Mouse (Mus musculus): ENCODE measurements around the gene Podnl1. TPM values are rescaled to one million over a fixed set of nuclear protein-coding genes. Genes with fewer than 3 reads are reported as not detected.
A peak's percentile ranks its signal among the peaks of the same experiment; 100 is the strongest.

Gene Podnl1
- polyA plus RNA-seq, 1 experiment from 2014 or later, result 2.2 TPM

DNA sequence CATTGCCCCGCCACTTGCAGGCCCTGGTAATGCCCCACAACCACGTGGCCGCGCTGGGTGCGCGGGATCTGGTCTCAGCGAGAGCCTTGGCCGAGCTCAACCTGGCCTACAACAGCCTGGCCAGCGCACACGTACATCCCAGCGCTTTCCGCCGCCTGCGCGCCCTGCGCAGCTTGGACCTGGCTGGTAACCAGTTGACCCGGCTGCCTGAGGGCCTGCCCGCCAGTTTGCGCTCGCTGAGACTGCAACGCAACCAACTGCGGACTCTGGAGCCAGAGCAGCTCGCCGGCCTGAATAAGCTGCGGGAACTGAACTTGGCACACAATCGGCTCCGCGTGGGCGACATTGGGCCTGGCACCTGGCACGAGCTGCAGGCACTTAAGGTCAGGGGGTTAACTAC, 5.0 kb downstream of the Podnl1 start:
- whole genome bisulfite sequencing, result 41% methylated on average over 30 of the region's 30 CpGs
- H3K4me1 ChIP-seq, result peaks cover 14% of the 10 kb centered on the region
- H3K4me3 ChIP-seq, result no peak overlapping the region
- no peak overlapping the region for H3K27ac ChIP-seq
- no peak overlapping the region for H3K4me2 ChIP-seq
- H3K27me3 ChIP-seq, result no peaks in the 10 kb centered on the region
- no peak for ATAC-seq (ENCODE audit: insufficient number of reproducible peaks, low FRiP score, low TSS enrichment, low read depth)
- H3K36me3 ChIP-seq, result peaks cover 43% of the 10 kb centered on the region
- no peak overlapping the region for H3K9ac ChIP-seq
- H3K9me3 ChIP-seq, result no peaks in the 10 kb centered on the region

- ATAC-seq (ENCODE audit: insufficient number of reproducible peaks, low FRiP score, low TSS enrichment, low read depth), result no peak
- Histone ChIP-seq H3K27me3 (no peaks in the 10 kb centered on the region), H3K4me2 (no peak overlapping the region), H3K4me1 (peaks cover 12% of the 10 kb centered on the region), H3K4me3 (no peak overlapping the region), H3K36me3 (peaks cover 58% of the 10 kb centered on the region), H3K9ac (no peak overlapping the region), H3K27ac (no peak overlapping the region), H3K9me3 (no peaks in the 10 kb centered on the region)
- 81% methylated on average over 8 of the region's 8 CpGs for WGBS
Observed at GRCm38 (mm10) chr8:84132225-84132624, 6.4 kb downstream of the Podnl1 start.

- 92% methylated on average over 3 of the region's 3 CpGs for WGBS
- H3K27me3 ChIP-seq, result no peaks in the 10 kb centered on the region
- no peaks in the 10 kb centered on the region for H3K4me1 ChIP-seq
- no peak overlapping the region for H3K9ac ChIP-seq
- H3K36me3 ChIP-seq, result peaks cover 98% of the 10 kb centered on the region
- H3K9me3 ChIP-seq, result no peaks in the 10 kb centered on the region
- no peak overlapping the region for H3K4me3 ChIP-seq
- no peak overlapping the region for H3K4me2 ChIP-seq
- H3K27ac ChIP-seq, result no peak overlapping the region
- ATAC-seq (ENCODE audit: insufficient number of reproducible peaks, low FRiP score, low TSS enrichment, low read depth), result no peak
Observed at GRCm38 (mm10) chr8:84137848-84138247, 12.1 kb downstream of the Podnl1 start.

- no peak for ATAC-seq (ENCODE audit: insufficient number of reproducible peaks, low FRiP score, low TSS enrichment, low read depth)
- Histone ChIP-seq H3K4me1 (0 out of 2 replicates have a peak, but pooled peaks cover 3% of the 10 kb centered on the region), H3K27ac (no peak overlapping the region), H3K4me2 (no peak overlapping the region), H3K36me3 (peaks cover 89% of the 10 kb centered on the region), H3K4me3 (no peak overlapping the region), H3K9me3 (no peaks in the 10 kb centered on the region), H3K9ac (no peak overlapping the region), H3K27me3 (no peaks in the 10 kb centered on the region)
- WGBS, result 77% methylated on average over 4 of the region's 4 CpGs
Observed at GRCm38 (mm10) chr8:84140838-84141237, 15.0 kb downstream of the Podnl1 start.

DNA sequence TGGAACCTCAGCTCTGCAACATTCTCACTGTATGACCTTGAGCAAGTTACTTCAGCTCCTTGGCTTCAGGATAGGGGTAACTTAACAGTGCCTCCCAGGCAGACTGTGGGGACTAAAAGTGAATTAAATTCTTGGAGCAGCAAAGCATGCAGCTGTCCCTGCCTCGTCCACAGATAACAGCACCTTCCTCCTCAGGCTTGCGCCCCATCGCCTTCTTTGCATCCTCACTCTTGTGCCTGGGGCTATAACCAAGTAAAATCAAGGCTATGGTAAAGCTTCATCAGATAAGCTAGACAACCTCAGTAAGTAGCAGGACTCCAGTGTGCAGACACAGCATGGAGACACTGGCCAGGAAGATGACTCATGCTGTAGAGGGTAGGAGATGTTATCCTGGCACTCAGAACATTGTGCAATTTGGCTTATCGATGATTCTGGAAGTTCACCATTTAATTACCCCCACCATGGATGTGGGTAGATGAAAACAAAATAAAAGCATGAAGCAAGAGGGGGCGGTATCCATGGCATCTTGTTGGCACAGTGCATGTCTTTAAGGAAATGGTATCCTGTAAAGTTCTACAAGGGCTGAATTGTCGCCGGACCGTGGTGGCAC, 19.0 kb downstream of the Podnl1 start:
- Histone ChIP-seq H3K36me3 (peaks cover 50% of the 10 kb centered on the region), H3K27ac (no peak overlapping the region), H3K27me3 (no peaks in the 10 kb centered on the region), H3K4me3 (no peak overlapping the region), H3K9ac (no peak overlapping the region), H3K4me2 (no peak overlapping the region), H3K9me3 (no peaks in the 10 kb centered on the region), H3K4me1 (peaks cover 26% of the 10 kb centered on the region)
- WGBS, result 88% methylated on average over 8 of the region's 8 CpGs
- ATAC-seq (ENCODE audit: insufficient number of reproducible peaks, low FRiP score, low TSS enrichment, low read depth), result no peak

DNA sequence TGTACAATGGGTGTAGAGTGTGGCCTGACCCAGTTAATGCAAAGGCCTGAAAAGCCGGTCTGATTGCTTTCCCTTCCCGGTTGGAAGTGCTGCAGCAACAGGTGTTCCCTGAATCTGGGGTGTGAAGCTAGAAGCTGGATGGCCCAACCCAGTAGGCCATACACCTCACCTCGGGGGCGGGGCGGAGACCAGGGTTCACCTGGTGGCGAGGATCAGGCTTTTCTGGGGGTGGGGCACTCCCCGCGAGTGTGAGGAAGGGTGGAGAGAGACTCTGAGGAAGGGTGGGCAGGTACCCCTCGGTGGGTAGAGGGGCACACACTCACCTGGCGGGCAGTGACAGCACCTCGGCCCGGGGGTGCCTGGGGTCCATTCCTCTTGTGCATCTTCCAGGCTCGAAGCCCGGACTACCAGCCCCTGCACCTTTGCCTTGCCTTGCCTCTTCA, 21.6 kb downstream of the Podnl1 start:
- peak overlapping the region; percentile 77 for H3K4me3 ChIP-seq
- peak overlapping the region; percentile 91 for H3K4me2 ChIP-seq
- H3K9ac ChIP-seq, result peak overlapping the region; percentile 85
- H3K36me3 ChIP-seq, result peaks cover 27% of the 10 kb centered on the region
- H3K4me1 ChIP-seq, result peaks cover 26% of the 10 kb centered on the region
- WGBS, result 9% methylated on average over 14 of the region's 14 CpGs
- H3K27ac ChIP-seq, result peak overlapping the region; percentile 81
- ATAC-seq (ENCODE audit: insufficient number of reproducible peaks, low FRiP score, low TSS enrichment, low read depth), result peak; percentile 37; the same call in 1 of the 2 replicates
- H3K9me3 ChIP-seq, result no peaks in the 10 kb centered on the region
- no peaks in the 10 kb centered on the region for H3K27me3 ChIP-seq

DNA sequence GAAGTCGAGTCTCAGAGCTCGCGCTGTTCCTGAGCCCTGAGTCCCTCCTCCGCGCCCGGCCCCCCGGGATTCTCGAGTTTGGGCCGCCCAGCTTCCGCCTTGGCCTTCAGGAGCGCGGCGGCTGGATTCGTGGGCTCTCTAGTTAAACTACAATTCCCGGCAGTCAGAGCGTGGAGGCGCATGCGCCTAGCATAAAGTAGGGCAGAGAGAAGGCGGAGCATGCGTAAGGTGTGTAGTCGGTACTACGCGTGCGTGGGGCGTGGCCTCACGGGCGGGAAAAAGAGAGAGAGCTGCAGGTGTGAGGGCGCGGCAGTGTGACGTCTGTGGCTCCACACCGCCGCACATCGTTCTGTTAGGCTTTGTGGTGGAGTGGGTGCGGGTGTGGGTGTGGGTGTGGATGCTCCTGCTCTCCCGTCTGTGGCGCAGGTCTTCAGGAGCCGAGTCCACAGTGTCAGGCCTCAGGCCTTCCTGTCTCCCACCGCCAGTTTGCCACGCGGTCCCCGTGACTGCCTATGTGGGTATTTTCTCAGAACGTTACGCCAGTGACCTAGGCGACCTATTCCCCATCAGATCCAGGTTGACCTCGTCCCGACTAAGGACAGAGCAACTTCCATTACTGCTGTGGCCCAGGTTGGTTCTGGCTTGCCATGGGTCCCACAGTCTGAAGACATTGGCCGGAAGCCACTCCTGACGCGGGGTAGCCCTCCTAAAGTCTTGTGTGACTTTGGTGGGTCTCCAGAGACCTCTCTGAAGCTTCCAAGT, 22.2 kb downstream of the Podnl1 start, which contains the start of the genes Cc2d1a and 4930432K21Rik:
Cc2d1a (minus strand) TSS at position 168 of the 762 bp plus-strand sequence.
4930432K21Rik (plus strand) TSS at position 257 of the 762 bp plus-strand sequence.
- ATAC-seq (ENCODE audit: insufficient number of reproducible peaks, low FRiP score, low TSS enrichment, low read depth), result peak; percentile 89
- 15% methylated on average over 49 of the region's 49 CpGs for WGBS
- peaks cover 21% of the 10 kb centered on the region for H3K36me3 ChIP-seq
- no peaks in the 10 kb centered on the region for H3K9me3 ChIP-seq
- peak within 1 kb of the TSS; percentile 85 for H3K9ac ChIP-seq
- H3K27me3 ChIP-seq, result no peaks in the 10 kb centered on the region
- peak within 1 kb of the TSS; percentile 81 for H3K27ac ChIP-seq
- peak within 1 kb of the TSS; percentile 77 for H3K4me3 ChIP-seq
- H3K4me2 ChIP-seq, result peak within 1 kb of the TSS; percentile 91
- H3K4me1 ChIP-seq, result peaks cover 26% of the 10 kb centered on the region

DNA sequence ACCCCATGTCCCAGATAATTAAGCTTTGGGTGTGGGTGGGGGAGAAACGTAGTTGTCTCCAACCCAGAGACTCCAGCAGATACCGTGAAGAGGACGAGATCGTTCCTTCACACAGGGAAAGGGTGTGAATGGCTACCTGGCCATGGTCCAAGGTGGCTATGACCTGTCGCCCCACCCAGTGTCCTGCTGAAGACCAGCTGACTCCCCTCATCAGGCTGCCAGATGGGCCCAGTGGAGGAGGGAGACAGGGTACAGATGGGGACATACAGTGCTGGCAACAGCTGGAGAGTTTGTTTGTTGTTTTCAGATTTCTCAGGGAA, 22.7 kb downstream of the Podnl1 start:
- peaks cover 26% of the 10 kb centered on the region for H3K4me1 ChIP-seq
- peaks cover 15% of the 10 kb centered on the region for H3K36me3 ChIP-seq
- WGBS, result 89% methylated on average over 5 of the region's 5 CpGs
- peak overlapping the region; percentile 77; the same call in 1 of the 2 replicates for H3K4me3 ChIP-seq
- H3K4me2 ChIP-seq, result peak overlapping the region; percentile 91
- no peak overlapping the region for H3K9ac ChIP-seq
- H3K27me3 ChIP-seq, result no peaks in the 10 kb centered on the region
- no peak; the same call in 1 of the 2 replicates for ATAC-seq (ENCODE audit: insufficient number of reproducible peaks, low FRiP score, low TSS enrichment, low read depth)
- 0 out of 2 replicates have a peak overlapping the region, but pooled peaks have one; percentile 22 for H3K27ac ChIP-seq
- no peaks in the 10 kb centered on the region for H3K9me3 ChIP-seq

GRCm38 (mm10) chr8:84149181-84149580, 23.4 kb downstream of the Podnl1 start:
- Histone ChIP-seq H3K4me3 (no peak overlapping the region), H3K4me1 (peaks cover 26% of the 10 kb centered on the region), H3K27ac (no peak overlapping the region), H3K9ac (no peak overlapping the region), H3K36me3 (peaks cover 8% of the 10 kb centered on the region), H3K27me3 (no peaks in the 10 kb centered on the region), H3K9me3 (no peaks in the 10 kb centered on the region), H3K4me2 (no peak overlapping the region)
- WGBS, result 45% methylated on average over 3 of the region's 3 CpGs
- no peak for ATAC-seq (ENCODE audit: insufficient number of reproducible peaks, low FRiP score, low TSS enrichment, low read depth)

DNA sequence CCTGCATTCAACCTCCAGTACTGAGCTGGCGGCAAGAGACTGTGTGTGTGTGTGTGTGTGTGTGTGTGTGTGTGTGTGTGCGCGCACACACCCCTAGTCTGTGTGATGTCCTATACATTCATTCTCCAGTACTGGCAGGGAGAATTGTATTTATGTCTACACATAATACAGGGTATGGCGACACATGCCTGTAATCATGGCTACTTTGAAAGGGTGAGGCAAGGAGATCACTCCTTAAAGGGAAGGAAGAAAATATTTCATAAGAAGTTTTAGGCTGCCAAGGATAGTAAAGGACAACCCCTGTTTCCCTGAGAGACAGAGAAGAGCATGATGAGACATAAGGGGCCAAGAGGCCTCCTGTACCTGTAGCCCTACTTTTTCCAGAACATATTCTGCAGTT, 31.8 kb downstream of the Podnl1 start:
- ATAC-seq (ENCODE audit: insufficient number of reproducible peaks, low FRiP score, low TSS enrichment, low read depth), result no peak
- no peak overlapping the region for H3K27ac ChIP-seq
- no peaks in the 10 kb centered on the region for H3K27me3 ChIP-seq
- no peaks in the 10 kb centered on the region for H3K9me3 ChIP-seq
- WGBS, result 94% methylated on average over 4 of the region's 4 CpGs
- no peaks in the 10 kb centered on the region for H3K4me1 ChIP-seq
- no peak overlapping the region for H3K4me2 ChIP-seq
- peaks cover 7% of the 10 kb centered on the region; the same call in 1 of the 2 replicates for H3K36me3 ChIP-seq
- H3K9ac ChIP-seq, result no peak overlapping the region
- no peak overlapping the region for H3K4me3 ChIP-seq

DNA sequence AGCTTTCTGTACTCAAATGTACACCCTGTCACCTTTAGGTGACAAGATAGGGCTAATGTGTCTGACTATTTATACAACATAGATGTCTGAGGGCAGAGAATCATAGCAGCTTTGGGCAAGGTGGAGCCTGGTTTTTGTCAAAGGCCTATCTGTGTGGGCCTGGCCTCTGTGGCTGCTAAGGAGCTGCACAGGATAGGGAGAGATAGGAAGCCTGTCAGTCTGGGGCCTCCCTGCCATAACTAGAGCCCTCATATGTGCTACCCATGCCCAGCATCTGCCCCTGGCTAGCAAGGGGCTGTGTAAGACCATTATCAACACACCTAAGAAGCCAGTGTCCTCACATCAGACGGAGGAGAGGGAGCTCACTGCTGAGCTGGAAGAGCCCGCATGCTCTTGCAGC, 41.9 kb downstream of the Podnl1 start:
- no peak for ATAC-seq (ENCODE audit: insufficient number of reproducible peaks, low FRiP score, low TSS enrichment, low read depth)
- Histone ChIP-seq H3K27ac (no peak overlapping the region), H3K27me3 (no peaks in the 10 kb centered on the region), H3K4me3 (no peak overlapping the region), H3K9ac (no peak overlapping the region), H3K4me2 (no peak overlapping the region), H3K4me1 (no peaks in the 10 kb centered on the region), H3K36me3 (peaks cover 22% of the 10 kb centered on the region), H3K9me3 (no peaks in the 10 kb centered on the region)
- 85% methylated on average over 2 of the region's 2 CpGs for WGBS

DNA sequence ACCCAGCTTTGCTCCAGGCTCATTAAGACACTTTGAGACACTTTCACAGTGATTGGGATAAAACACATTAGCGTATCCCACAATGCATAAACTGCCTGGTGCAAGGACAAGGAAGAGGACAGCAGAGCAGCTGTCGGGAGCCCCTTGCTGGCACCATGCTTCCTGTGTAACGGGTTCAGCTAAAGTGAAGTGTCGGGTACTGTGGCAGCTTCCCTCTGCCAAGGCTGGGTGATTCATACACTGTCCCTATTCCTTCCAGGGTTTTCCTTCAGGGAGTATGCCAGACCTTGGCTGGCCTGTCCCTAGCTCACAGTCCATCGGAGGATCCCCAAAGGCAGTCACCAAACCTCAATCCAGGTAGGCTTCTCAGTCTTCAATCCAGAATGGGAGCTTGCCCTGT, 44.3 kb downstream of the Podnl1 start:
- Histone ChIP-seq H3K4me2 (no peak overlapping the region), H3K9me3 (no peaks in the 10 kb centered on the region), H3K4me3 (no peak overlapping the region), H3K9ac (no peak overlapping the region), H3K27me3 (no peaks in the 10 kb centered on the region), H3K36me3 (peaks cover 37% of the 10 kb centered on the region), H3K4me1 (no peaks in the 10 kb centered on the region), H3K27ac (no peak overlapping the region)
- WGBS, result 86% methylated on average over 5 of the region's 5 CpGs
- no peak for ATAC-seq (ENCODE audit: insufficient number of reproducible peaks, low FRiP score, low TSS enrichment, low read depth)

Data from limb, embryonic 15.5 days (tissue).